7 mouse cellular contexts compared by ENCODE assay signal in the genomic region with DNA sequence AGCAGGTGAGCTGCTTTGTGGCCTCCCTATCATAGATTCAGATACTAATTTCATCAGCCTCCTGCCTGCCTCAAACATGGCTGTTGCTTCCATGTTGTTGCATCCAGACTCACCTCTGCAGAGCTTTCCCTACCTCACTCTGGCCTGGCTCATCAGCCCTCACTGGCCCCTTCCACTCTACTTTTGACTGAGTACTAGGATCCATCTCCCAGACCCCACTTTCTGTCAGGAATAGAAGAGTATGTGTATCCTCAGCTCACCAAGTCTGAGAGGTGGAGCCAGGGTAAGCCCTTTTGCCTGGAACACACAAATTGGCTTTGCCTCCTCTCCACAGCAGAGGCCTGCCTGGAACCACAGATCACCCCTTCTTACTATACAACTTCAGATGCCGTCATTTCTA. TPM values are rescaled to one million over a fixed set of nuclear protein-coding genes. Genes with fewer than 3 reads are reported as not detected.
A peak's percentile ranks its signal among the peaks of the same experiment; 100 is the strongest.
DNase-seq lines count a peak whose midpoint lies in the region; ATAC-seq lines count a peak whose summit lies in the region.

No protein-coding gene starts in this region.

- H3K9me3 ChIP-seq in kidney, embryonic 16.5 days (ENCODE audit: low read length) = no peaks in the 10 kb centered on the region
- H3K9me3 ChIP-seq in embryonic facial prominence, embryonic 13.5 days = no peaks in the 10 kb centered on the region
- H3K9me3 ChIP-seq in hindbrain, embryonic 15.5 days = no peaks in the 10 kb centered on the region
- no peaks in the 10 kb centered on the region for H3K9me3 ChIP-seq in neural tube, embryonic 12.5 days

- DNase-seq in kidney, postnatal 25 days = no peak
- no peak for DNase-seq in B cell, adult 2 months
- no peak for DNase-seq in spleen, postnatal 14 days (ENCODE audit: low spot score in 2 of 2)

- H3K4me2 ChIP-seq in kidney, embryonic 16.5 days (replicated peaks; ENCODE audit: low read depth, low read length) = peak overlapping the region; percentile 60
- peak overlapping the region; percentile 68 for H3K4me2 ChIP-seq in embryonic facial prominence, embryonic 13.5 days
- peak overlapping the region; percentile 59; the same call in 1 of the 2 replicates for H3K4me2 ChIP-seq in hindbrain, embryonic 15.5 days
- H3K4me2 ChIP-seq in neural tube, embryonic 12.5 days (replicated peaks) = peak overlapping the region; percentile 64; the same call in 1 of the 2 replicates

- H3K4me1 ChIP-seq in kidney, embryonic 16.5 days (ENCODE audit: insufficient read depth, low read length) = 0 out of 2 replicates have a peak, but pooled peaks cover 7% of the 10 kb centered on the region
- peaks cover 8% of the 10 kb centered on the region; the same call in 1 of the 2 replicates for H3K4me1 ChIP-seq in embryonic facial prominence, embryonic 13.5 days
- peaks cover 26% of the 10 kb centered on the region for H3K4me1 ChIP-seq in hindbrain, embryonic 15.5 days (replicated peaks)
- H3K4me1 ChIP-seq in neural tube, embryonic 12.5 days = peaks cover 9% of the 10 kb centered on the region; the same call in 1 of the 2 replicates

- H3K27me3 ChIP-seq in kidney, embryonic 16.5 days (ENCODE audit: insufficient read depth, low read length) = no peaks in the 10 kb centered on the region; the same call in 1 of the 2 replicates
- H3K27me3 ChIP-seq in embryonic facial prominence, embryonic 13.5 days = peaks cover 4% of the 10 kb centered on the region; the same call in 1 of the 2 replicates
- H3K27me3 ChIP-seq in hindbrain, embryonic 15.5 days = no peaks in the 10 kb centered on the region
- H3K27me3 ChIP-seq in neural tube, embryonic 12.5 days (replicated peaks) = no peaks in the 10 kb centered on the region

- H3K27ac ChIP-seq in kidney, embryonic 16.5 days (ENCODE audit: low read length) = no peak overlapping the region
- H3K27ac ChIP-seq in embryonic facial prominence, embryonic 13.5 days = no peak overlapping the region
- no peak overlapping the region for H3K27ac ChIP-seq in hindbrain, embryonic 15.5 days (replicated peaks)
- H3K27ac ChIP-seq in neural tube, embryonic 12.5 days = no peak overlapping the region

- no peak overlapping the region for H3K4me3 ChIP-seq in kidney, embryonic 16.5 days (ENCODE audit: low read length)
- 0 out of 2 replicates have a peak overlapping the region, but pooled peaks have one; percentile 59 for H3K4me3 ChIP-seq in embryonic facial prominence, embryonic 13.5 days
- no peak overlapping the region for H3K4me3 ChIP-seq in hindbrain, embryonic 15.5 days
- H3K4me3 ChIP-seq in neural tube, embryonic 12.5 days = no peak overlapping the region

- H3K9ac ChIP-seq in kidney, embryonic 16.5 days (replicated peaks; ENCODE audit: low read length) = no peak overlapping the region; the same call in 1 of the 2 replicates
- H3K9ac ChIP-seq in embryonic facial prominence, embryonic 13.5 days = peak overlapping the region; percentile 77
- H3K9ac ChIP-seq in hindbrain, embryonic 15.5 days = no peak overlapping the region
- no peak overlapping the region for H3K9ac ChIP-seq in neural tube, embryonic 12.5 days

- H3K36me3 ChIP-seq in kidney, embryonic 16.5 days (ENCODE audit: insufficient read depth, low read length) = peaks cover 6% of the 10 kb centered on the region; the same call in 1 of the 2 replicates
- H3K36me3 ChIP-seq in embryonic facial prominence, embryonic 13.5 days = 0 out of 2 replicates have a peak, but pooled peaks cover 13% of the 10 kb centered on the region
- peaks cover 4% of the 10 kb centered on the region; the same call in 1 of the 2 replicates for H3K36me3 ChIP-seq in hindbrain, embryonic 15.5 days
- no peaks in the 10 kb centered on the region; the same call in 1 of the 2 replicates for H3K36me3 ChIP-seq in neural tube, embryonic 12.5 days

- ATAC-seq in kidney, embryonic 16.5 days (ENCODE audit: low FRiP score, low TSS enrichment) = no peak
- ATAC-seq in embryonic facial prominence, embryonic 13.5 days (ENCODE audit: insufficient number of reproducible peaks, insufficient read depth, low FRiP score, low TSS enrichment, low read depth) = no peak
- ATAC-seq in hindbrain, embryonic 15.5 days (ENCODE audit: low FRiP score, low read depth) = no peak
- ATAC-seq in neural tube, embryonic 12.5 days (ENCODE audit: low FRiP score, low read depth) = no peak

- 94% methylated on average over 1 of the region's 1 CpGs for WGBS in kidney, embryonic 16.5 days
- WGBS in embryonic facial prominence, embryonic 13.5 days = 100% methylated on average over 1 of the region's 1 CpGs
- 97% methylated on average over 1 of the region's 1 CpGs for WGBS in hindbrain, embryonic 15.5 days
- 91% methylated on average over 1 of the region's 1 CpGs for WGBS in neural tube, embryonic 12.5 days

RNA-seq across cellular contexts. Expression of gene Ssr4, which starts 1.7 kb away (rescaled TPM):
- 182 and 199 TPM in 2 replicates for polyA plus RNA-seq in kidney, embryonic 16.5 days (2015; fragmentation: Nextera tagmentation; extraction: Ambion mirVana)
- polyA plus RNA-seq in embryonic facial prominence, embryonic 13.5 days (2015; fragmentation: Nextera tagmentation; extraction: Ambion mirVana) = 182 and 192 TPM in 2 replicates
- polyA plus RNA-seq in hindbrain, embryonic 15.5 days (2015; fragmentation: Nextera tagmentation; extraction: Ambion mirVana) = 143 and 154 TPM in 2 replicates
- polyA plus RNA-seq in neural tube, embryonic 12.5 days (2016; fragmentation: Nextera tagmentation; extraction: Ambion mirVana) = 121 and 128 TPM in 2 replicates

RNA-seq across cellular contexts. Expression of gene Idh3g, which starts 1.8 kb away (rescaled TPM):
- polyA plus RNA-seq in kidney, embryonic 16.5 days (2015; fragmentation: Nextera tagmentation; extraction: Ambion mirVana) = 270 and 296 TPM in 2 replicates
- 204 and 207 TPM in 2 replicates for polyA plus RNA-seq in embryonic facial prominence, embryonic 13.5 days (2015; fragmentation: Nextera tagmentation; extraction: Ambion mirVana)
- polyA plus RNA-seq in hindbrain, embryonic 15.5 days (2015; fragmentation: Nextera tagmentation; extraction: Ambion mirVana) = 252 and 268 TPM in 2 replicates
- polyA plus RNA-seq in neural tube, embryonic 12.5 days (2016; fragmentation: Nextera tagmentation; extraction: Ambion mirVana) = 167 and 181 TPM in 2 replicates

RNA-seq across cellular contexts. Expression of gene Srpk3, which starts 14.3 kb away (rescaled TPM):
- 4.7 and 4.8 TPM in 2 replicates for polyA plus RNA-seq in kidney, embryonic 16.5 days (2015; fragmentation: Nextera tagmentation; extraction: Ambion mirVana)
- polyA plus RNA-seq in embryonic facial prominence, embryonic 13.5 days (2015; fragmentation: Nextera tagmentation; extraction: Ambion mirVana) = 3.0 and 3.5 TPM in 2 replicates
- polyA plus RNA-seq in hindbrain, embryonic 15.5 days (2015; fragmentation: Nextera tagmentation; extraction: Ambion mirVana) = 1.4 and 1.9 TPM in 2 replicates
- 5.2 and 7.0 TPM in 2 replicates for polyA plus RNA-seq in neural tube, embryonic 12.5 days (2016; fragmentation: Nextera tagmentation; extraction: Ambion mirVana)

RNA-seq across cellular contexts. Expression of gene Plxnb3, which starts 31.6 kb away (rescaled TPM):
- polyA plus RNA-seq in kidney, embryonic 16.5 days (2015; fragmentation: Nextera tagmentation; extraction: Ambion mirVana) = 0.30 and 0.32 TPM in 2 replicates
- 0.41 and 0.46 TPM in 2 replicates for polyA plus RNA-seq in embryonic facial prominence, embryonic 13.5 days (2015; fragmentation: Nextera tagmentation; extraction: Ambion mirVana)
- polyA plus RNA-seq in hindbrain, embryonic 15.5 days (2015; fragmentation: Nextera tagmentation; extraction: Ambion mirVana) = 0.79 and 1.1 TPM in 2 replicates
- 0.37 and 0.57 TPM in 2 replicates for polyA plus RNA-seq in neural tube, embryonic 12.5 days (2016; fragmentation: Nextera tagmentation; extraction: Ambion mirVana)

RNA-seq across cellular contexts. Expression of gene Pdzd4, which starts 36.3 kb away (rescaled TPM):
- 0.59 and 0.84 TPM in 2 replicates for polyA plus RNA-seq in kidney, embryonic 16.5 days (2015; fragmentation: Nextera tagmentation; extraction: Ambion mirVana)
- 1.7 and 2.1 TPM in 2 replicates for polyA plus RNA-seq in embryonic facial prominence, embryonic 13.5 days (2015; fragmentation: Nextera tagmentation; extraction: Ambion mirVana)
- polyA plus RNA-seq in hindbrain, embryonic 15.5 days (2015; fragmentation: Nextera tagmentation; extraction: Ambion mirVana) = 4.5 and 4.7 TPM in 2 replicates
- 2.7 and 3.1 TPM in 2 replicates for polyA plus RNA-seq in neural tube, embryonic 12.5 days (2016; fragmentation: Nextera tagmentation; extraction: Ambion mirVana)
